Mouse (Mus musculus) large intestine, adult 2 months (tissue): ENCODE measurements around the gene Rora. TPM values are rescaled to one million over a fixed set of nuclear protein-coding genes. Genes with fewer than 3 reads are reported as not detected.

Experiments used
- DNase-seq: peaks from one replicate; pipeline ENCODE4 v3.0.0-alpha.2; 2012; ENCODE audit warnings: low read depth, low spot score
- WGBS: fragments of 180-500 bp; shearing (Covaris S2); methylation state at CpG from one replicate; pipeline ENCODE4 v1.1.7; 2018; 5-methylcytosine and 5-hydroxymethylcytosine counted together
- polyA plus RNA-seq: library from polyadenylated mRNA; depleted of rRNA; stranded (reverse); fragments of >200 nt; gene quantifications from 2 replicates; pipeline ENCODE4 v1.2.3, GENCODE M21; 2012

Gene Rora
- polyA plus RNA-seq, 1 experiment = 0.92 TPM

- no peak for DNase-seq
- WGBS = 78% methylated on average over 5 of the region's 5 CpGs
Measured at GRCm38 (mm10) chr9:68735886-68736285, 82.3 kb downstream of the Rora start.

- 92% methylated on average over 9 of the region's 9 CpGs for WGBS
Measured at GRCm38 (mm10) chr9:68737197-68737736, 83.7 kb downstream of the Rora start.

GRCm38 (mm10) chr9:68745931-68746646 is 92.5 kb downstream of the Rora start:
- DNase-seq = no peak
- 84% methylated on average over 11 of the region's 11 CpGs for WGBS

More at GRCm38 (mm10) chr9:68737197-68737736, 83.7 kb downstream of the Rora start:
- no peak for DNase-seq

- DNase-seq = no peak
Measured at GRCm38 (mm10) chr9:68756976-68757375, 103.4 kb downstream of the Rora start.

GRCm38 (mm10) chr9:68759324-68759723 is 105.7 kb downstream of the Rora start:
- WGBS = 81% methylated on average over 8 of the region's 8 CpGs
- no peak for DNase-seq

More at GRCm38 (mm10) chr9:68756976-68757375, 103.4 kb downstream of the Rora start:
- WGBS = 45% methylated on average over 2 of the region's 2 CpGs

- 81% methylated on average over 4 of the region's 4 CpGs for WGBS
- DNase-seq = no peak
Measured at GRCm38 (mm10) chr9:68760329-68760728, 106.7 kb downstream of the Rora start.

- no peak for DNase-seq
- 75% methylated on average over 3 of the region's 3 CpGs for WGBS
Measured at GRCm38 (mm10) chr9:68760876-68761275, 107.3 kb downstream of the Rora start.

- no peak for DNase-seq
- WGBS = 59% methylated on average over 7 of the region's 7 CpGs
Measured at GRCm38 (mm10) chr9:68761672-68762071, 108.1 kb downstream of the Rora start.

- DNase-seq = no peak
- 71% methylated on average over 1 of the region's 1 CpGs for WGBS
Measured at GRCm38 (mm10) chr9:68765595-68765994, 112.0 kb downstream of the Rora start.

GRCm38 (mm10) chr9:68769638-68770037 is 116.1 kb downstream of the Rora start:
- WGBS = 7% methylated on average over 1 of the region's 1 CpGs
- no peak for DNase-seq

- WGBS = 88% methylated on average over 3 of the region's 3 CpGs
- no peak for DNase-seq
Measured at GRCm38 (mm10) chr9:68771383-68771782, 117.8 kb downstream of the Rora start.

- no peak for DNase-seq
- 87% methylated on average over 3 of the region's 3 CpGs for WGBS
Measured at GRCm38 (mm10) chr9:68773770-68774169, 120.2 kb downstream of the Rora start.

GRCm38 (mm10) chr9:68782011-68782410 is 128.4 kb downstream of the Rora start:
- DNase-seq = no peak
- WGBS = 80% methylated on average over 8 of the region's 8 CpGs

- 63% methylated on average over 5 of the region's 5 CpGs for WGBS
- no peak for DNase-seq
Measured at GRCm38 (mm10) chr9:68782604-68783003, 129.0 kb downstream of the Rora start.

- no peak for DNase-seq
- 60% methylated on average over 5 of the region's 5 CpGs for WGBS
Measured at GRCm38 (mm10) chr9:68783246-68783645, 129.7 kb downstream of the Rora start.

GRCm38 (mm10) chr9:68786614-68787293 is 133.2 kb downstream of the Rora start:
- DNase-seq = no peak
- 79% methylated on average over 8 of the region's 8 CpGs for WGBS

GRCm38 (mm10) chr9:68787665-68788064 is 134.1 kb downstream of the Rora start:
- no peak for DNase-seq
- WGBS = 70% methylated on average over 2 of the region's 2 CpGs

GRCm38 (mm10) chr9:68790922-68791321 is 137.3 kb downstream of the Rora start:
- 17% methylated on average over 4 of the region's 4 CpGs for WGBS

GRCm38 (mm10) chr9:68791982-68792540 is 138.5 kb downstream of the Rora start:
- DNase-seq = no peak
- WGBS = 77% methylated on average over 16 of the region's 16 CpGs

More at GRCm38 (mm10) chr9:68790922-68791321, 137.3 kb downstream of the Rora start:
- no peak for DNase-seq

GRCm38 (mm10) chr9:68795314-68795713 is 141.7 kb downstream of the Rora start:
- DNase-seq = no peak
- WGBS = 31% methylated on average over 13 of the region's 13 CpGs
